Mouse (Mus musculus) lung, adult 2 months (tissue): ENCODE results near the gene Rnf31.

Experiments
- CTCF ChIP-seq: fragments of 200-500 bp; IDR thresholded peaks from 2 replicates; pipeline ENCODE4 v1.5.1; 2011; ENCODE audit warnings: mild to moderate bottlenecking, low read length, control low read depth; ENCODE audit not compliant: insufficient read depth
- POLR2A ChIP-seq: fragments of 200-500 bp; IDR thresholded peaks from 2 replicates; pipeline ENCODE4 v1.6.1; 2011; ENCODE audit warnings: low read depth, mild to moderate bottlenecking, control low read depth, low read length, borderline replicate concordance; ENCODE audit errors: extremely low read depth

- TF ChIP-seq CTCF = no peak
- no peak for TF ChIP-seq POLR2A
Observed at GRCm38 (mm10) chr14:55618486-55619195, 27.1 kb downstream of the Rnf31 start.
